Mouse (Mus musculus): Measurements from ENCODE around the gene Nek4.
A peak's percentile ranks its signal among the peaks of the same experiment; 100 is the strongest.

The Nek4 gene

GRCm38 (mm10) chr14:30951154-30951825 is at the start of gene Nek4:
Gene Nek4 (plus strand): TSS chr14:30951377.
- DNase-seq (ENCODE audit: low spot score), result peak; percentile 90

GRCm38 (mm10) chr14:30902628-30903027 is 48.5 kb upstream of the Nek4 start:
- DNase-seq (ENCODE audit: low spot score), result no peak

- DNase-seq (ENCODE audit: low spot score), result no peak
Observed at GRCm38 (mm10) chr14:30903036-30903435, 48.1 kb upstream of the Nek4 start.

GRCm38 (mm10) chr14:30904307-30904706 is 46.9 kb upstream of the Nek4 start:
- DNase-seq (ENCODE audit: low spot score), result no peak

GRCm38 (mm10) chr14:30906001-30906400 is 45.2 kb upstream of the Nek4 start:
- DNase-seq (ENCODE audit: low spot score), result no peak

GRCm38 (mm10) chr14:30907814-30908265 is 43.3 kb upstream of the Nek4 start:
- DNase-seq (ENCODE audit: low spot score), result no peak

- no peak for DNase-seq (ENCODE audit: low spot score)
Observed at GRCm38 (mm10) chr14:30911141-30911540, 40.0 kb upstream of the Nek4 start.

- DNase-seq (ENCODE audit: low spot score), result no peak
Observed at GRCm38 (mm10) chr14:30912641-30913040, 38.5 kb upstream of the Nek4 start.

- no peak for DNase-seq (ENCODE audit: low spot score)
Observed at GRCm38 (mm10) chr14:30913404-30913803, 37.8 kb upstream of the Nek4 start.

GRCm38 (mm10) chr14:30916516-30916915 is 34.7 kb upstream of the Nek4 start:
- DNase-seq (ENCODE audit: low spot score), result no peak

- DNase-seq (ENCODE audit: low spot score), result no peak
Observed at GRCm38 (mm10) chr14:30922053-30922670, 29.0 kb upstream of the Nek4 start.

- DNase-seq (ENCODE audit: low spot score), result no peak
Observed at GRCm38 (mm10) chr14:30923375-30924105, 27.6 kb upstream of the Nek4 start, which contains the start of gene Itih3. Gene Itih3 (minus strand): TSS chr14:30923760.

- DNase-seq (ENCODE audit: low spot score), result no peak
Observed at GRCm38 (mm10) chr14:30925492-30925891, 25.7 kb upstream of the Nek4 start.

GRCm38 (mm10) chr14:30930386-30930785 is 20.8 kb upstream of the Nek4 start:
- DNase-seq (ENCODE audit: low spot score), result no peak

GRCm38 (mm10) chr14:30933351-30933750 is 17.8 kb upstream of the Nek4 start:
- DNase-seq (ENCODE audit: low spot score), result no peak

- DNase-seq (ENCODE audit: low spot score), result no peak
Observed at GRCm38 (mm10) chr14:30942254-30942653, 8.9 kb upstream of the Nek4 start.

GRCm38 (mm10) chr14:30943038-30943437 is 8.1 kb upstream of the Nek4 start, which contains the start of gene Itih1:
Gene Itih1 (minus strand): TSS chr14:30943289.
- DNase-seq (ENCODE audit: low spot score), result no peak

GRCm38 (mm10) chr14:30943860-30944674 is 7.1 kb upstream of the Nek4 start:
- DNase-seq (ENCODE audit: low spot score), result peak; percentile 48

GRCm38 (mm10) chr14:30944745-30945144 is 6.4 kb upstream of the Nek4 start:
- no peak for DNase-seq (ENCODE audit: low spot score)

- DNase-seq (ENCODE audit: low spot score), result no peak
Observed at GRCm38 (mm10) chr14:30949986-30950385, 1.2 kb upstream of the Nek4 start.

- DNase-seq (ENCODE audit: low spot score), result no peak
Observed at GRCm38 (mm10) chr14:30958517-30958916, 7.3 kb downstream of the Nek4 start.

GRCm38 (mm10) chr14:30959031-30959430 is 7.9 kb downstream of the Nek4 start:
- DNase-seq (ENCODE audit: low spot score), result no peak

All from urinary bladder, postnatal 25 days (tissue).